Mouse (Mus musculus): Measurements from ENCODE around the gene Gcnt2.

GRCm38 (mm10) chr13:40943936-40944335, 84.4 kb downstream of the Gcnt2 start:
- TF ChIP-seq CTCF (IDR thresholded peaks at IDR 0.05; ENCODE audit: low read depth) (no peak), EP300 (optimal IDR thresholded peaks at IDR 0.05) (no peak)

All from stomach, postnatal 0 days (tissue).